Mouse (Mus musculus) heart, embryonic 15.5 days (tissue): ENCODE measurements around the gene Rec114. TPM values are rescaled to one million over a fixed set of nuclear protein-coding genes. Genes with fewer than 3 reads are reported as not detected.

Experiments used
- ATAC-seq: fragments of 200-750 bp; cut with Nextera tagmentation; replicated peaks from 2 replicates; pipeline ENCODE4 v1.8.0; 2017; ENCODE audit warnings: low read depth, moderate TSS enrichment; ENCODE audit not compliant: insufficient number of reproducible peaks, insufficient read depth, low FRiP score
- H3K27ac ChIP-seq: fragments of 300-500 bp; sonication (generic); 2 replicates; pipeline ENCODE4 v1.5.1; 2015; ENCODE audit warnings: mild to moderate bottlenecking, inconsistent platforms
- H3K27me3 ChIP-seq: fragments of 300-500 bp; sonication (generic); 2 replicates; pipeline ENCODE4 v1.6.1; 2015; ENCODE audit warnings: inconsistent platforms
- H3K36me3 ChIP-seq: fragments of 300-500 bp; sonication (generic); 2 replicates; pipeline ENCODE4 v1.6.1; 2015; ENCODE audit warnings: mild to moderate bottlenecking, inconsistent platforms
- H3K4me1 ChIP-seq: fragments of 300-500 bp; sonication (generic); replicated peaks from 2 replicates; pipeline ENCODE4 v1.6.1; 2015; ENCODE audit warnings: inconsistent platforms
- H3K4me2 ChIP-seq: fragments of 300-500 bp; sonication (generic); 2 replicates; pipeline ENCODE4 v1.6.1; 2015; ENCODE audit warnings: inconsistent platforms, mild to moderate bottlenecking, moderate library complexity
- H3K4me3 ChIP-seq: fragments of 300-500 bp; sonication (generic); 2 replicates; pipeline ENCODE4 v1.5.1; 2015; ENCODE audit warnings: mild to moderate bottlenecking, inconsistent platforms
- H3K9ac ChIP-seq: fragments of 300-500 bp; sonication (generic); 2 replicates; pipeline ENCODE4 v1.6.1; 2015; ENCODE audit warnings: mild to moderate bottlenecking, inconsistent platforms
- H3K9me3 ChIP-seq: fragments of 300-500 bp; sonication (generic); replicated peaks from 2 replicates; pipeline ENCODE4 v1.6.1; 2016; ENCODE audit warnings: inconsistent platforms
- WGBS: fragments of 180-500 bp; shearing (Covaris S2); methylation state at CpG from one replicate; pipeline ENCODE4 v1.1.7; 2015; ENCODE audit warnings: mixed read lengths; 5-methylcytosine and 5-hydroxymethylcytosine counted together
- polyA plus RNA-seq: library from polyadenylated mRNA; unstranded; fragments of >200 nt; fragmentation: Nextera tagmentation; extraction: Ambion mirVana; gene quantifications from 2 replicates; pipeline ENCODE4 v1.2.1, GENCODE M21; 2015

Rec114 gene
- polyA plus RNA-seq, 1 experiment from 2014 or later, result 11.9 TPM

DNA sequence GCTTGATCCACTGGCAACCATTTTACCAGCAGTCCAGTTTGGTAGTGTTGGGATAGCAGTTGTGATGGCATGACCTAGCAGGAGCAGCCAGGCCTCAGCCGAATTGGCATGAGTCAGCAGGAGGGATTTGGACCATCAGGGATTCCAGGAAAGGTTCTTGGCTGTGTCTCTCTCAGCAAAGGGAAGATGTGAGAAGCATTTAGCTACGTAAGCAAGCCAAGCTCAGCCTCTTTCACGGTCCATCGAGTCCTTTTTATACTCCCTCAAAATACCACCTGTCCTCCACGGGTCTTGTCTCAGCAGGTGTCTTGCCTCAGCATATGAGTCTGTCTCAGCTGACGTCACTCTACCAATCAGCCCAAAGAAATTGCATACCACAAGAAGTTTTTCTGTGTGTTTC, 60.4 kb downstream of the Rec114 start:
- 64% methylated on average over 6 of the region's 6 CpGs for WGBS
- H3K4me3 ChIP-seq, result no peak overlapping the region
- H3K4me1 ChIP-seq, result no peaks in the 10 kb centered on the region
- H3K27ac ChIP-seq, result no peak overlapping the region
- H3K27me3 ChIP-seq, result no peaks in the 10 kb centered on the region
- no peak overlapping the region for H3K9ac ChIP-seq
- no peak for ATAC-seq
- H3K4me2 ChIP-seq, result no peak overlapping the region
- no peaks in the 10 kb centered on the region for H3K9me3 ChIP-seq
- no peaks in the 10 kb centered on the region for H3K36me3 ChIP-seq

DNA sequence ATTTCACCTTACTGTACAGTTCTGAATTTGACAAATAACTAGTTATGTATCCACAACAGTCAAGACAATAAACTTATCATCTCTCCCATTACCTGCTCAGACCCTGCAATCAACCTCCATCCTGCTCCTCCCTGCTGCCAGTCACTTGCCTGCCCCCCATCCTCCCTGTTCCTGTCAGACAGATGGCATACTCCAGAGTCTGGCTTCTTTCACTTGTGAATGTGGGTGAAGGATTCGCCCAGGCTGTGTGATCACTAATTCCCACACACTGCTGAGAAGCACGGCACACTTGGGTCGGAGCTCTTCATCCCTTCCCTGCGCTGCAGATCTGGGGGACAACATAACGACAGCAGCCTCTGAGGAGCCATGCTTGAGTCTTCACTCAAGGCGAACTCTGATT, 61.7 kb downstream of the Rec114 start:
- no peak overlapping the region for H3K27ac ChIP-seq
- no peaks in the 10 kb centered on the region for H3K36me3 ChIP-seq
- no peaks in the 10 kb centered on the region for H3K9me3 ChIP-seq
- no peak overlapping the region for H3K4me2 ChIP-seq
- H3K4me1 ChIP-seq, result no peaks in the 10 kb centered on the region
- no peaks in the 10 kb centered on the region for H3K27me3 ChIP-seq
- no peak overlapping the region for H3K9ac ChIP-seq
- WGBS, result 60% methylated on average over 6 of the region's 6 CpGs
- no peak for ATAC-seq
- H3K4me3 ChIP-seq, result no peak overlapping the region

DNA sequence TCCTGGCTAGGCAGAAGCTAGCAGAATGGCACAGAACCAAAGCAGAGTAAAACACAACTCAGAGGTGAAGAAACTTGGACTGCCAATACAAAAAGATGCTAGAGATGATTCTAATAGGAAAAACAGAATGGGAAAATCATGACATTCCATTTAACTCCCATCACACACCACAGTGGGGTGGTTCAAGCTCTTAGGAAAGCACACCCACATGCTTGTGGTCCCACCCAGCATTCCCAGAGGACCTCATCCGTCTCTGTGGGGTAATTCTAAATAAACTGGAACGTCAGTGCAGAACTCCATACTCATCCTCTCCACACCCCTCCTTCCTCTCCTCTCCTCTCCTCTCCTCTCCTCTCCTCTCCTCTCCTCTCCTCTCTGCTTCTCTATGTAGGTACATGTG, 62.4 kb downstream of the Rec114 start:
- Histone ChIP-seq H3K36me3 (no peaks in the 10 kb centered on the region), H3K4me1 (no peaks in the 10 kb centered on the region), H3K4me3 (no peak overlapping the region), H3K4me2 (no peak overlapping the region), H3K9ac (no peak overlapping the region), H3K9me3 (no peaks in the 10 kb centered on the region), H3K27ac (no peak overlapping the region), H3K27me3 (no peaks in the 10 kb centered on the region)
- ATAC-seq, result no peak
- whole genome bisulfite sequencing, result 52% methylated on average over 2 of the region's 2 CpGs

DNA sequence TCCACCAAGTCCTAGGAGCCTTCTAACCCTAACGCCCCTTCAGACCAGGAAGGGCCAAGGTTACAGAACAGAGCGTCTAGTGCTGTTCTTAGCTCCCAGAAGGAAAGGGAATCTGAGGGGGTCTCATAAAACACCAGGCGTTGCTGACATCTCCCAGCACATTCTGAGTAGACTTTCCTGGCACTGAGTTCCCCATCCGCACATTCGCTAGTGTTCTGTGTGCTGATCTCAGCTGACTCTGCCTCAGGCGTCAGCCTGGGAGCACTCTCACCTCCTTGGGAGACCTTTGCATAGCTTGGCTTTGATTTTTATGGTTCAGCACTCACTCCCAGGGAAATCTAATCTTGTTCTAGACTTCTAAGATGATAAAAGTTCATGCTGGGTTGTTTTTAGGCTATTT, 68.4 kb downstream of the Rec114 start:
- no peaks in the 10 kb centered on the region for H3K27me3 ChIP-seq
- 38% methylated on average over 6 of the region's 6 CpGs for WGBS
- H3K4me3 ChIP-seq, result no peak overlapping the region
- peaks cover 11% of the 10 kb centered on the region for H3K4me1 ChIP-seq
- H3K9ac ChIP-seq, result no peak overlapping the region
- no peak overlapping the region for H3K4me2 ChIP-seq
- H3K27ac ChIP-seq, result no peak overlapping the region
- no peaks in the 10 kb centered on the region for H3K36me3 ChIP-seq
- no peaks in the 10 kb centered on the region for H3K9me3 ChIP-seq
- ATAC-seq, result no peak; the same call in 1 of the 2 replicates

DNA sequence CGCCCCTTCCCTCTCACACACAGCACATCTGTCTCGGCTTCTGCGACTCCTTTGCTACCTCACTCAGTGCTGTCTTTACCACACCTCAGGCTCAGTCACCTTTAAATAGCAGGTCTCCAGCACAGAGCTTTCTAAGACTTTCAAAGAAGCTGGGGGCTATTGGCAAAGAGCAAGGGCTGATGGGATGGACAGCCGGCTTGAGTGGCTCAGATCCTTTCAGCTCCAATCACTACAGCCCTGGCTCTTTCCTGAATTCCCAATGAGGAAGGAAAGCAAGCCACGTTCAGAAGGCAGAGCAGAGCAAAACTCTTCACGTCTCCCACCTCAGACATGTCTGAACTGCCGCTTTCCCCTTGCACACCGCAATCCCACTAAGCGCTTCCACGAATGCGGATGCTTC, 69.0 kb downstream of the Rec114 start:
- no peak overlapping the region for H3K9ac ChIP-seq
- ATAC-seq, result no peak
- no peak overlapping the region for H3K4me2 ChIP-seq
- 74% methylated on average over 11 of the region's 11 CpGs for WGBS
- no peak overlapping the region for H3K4me3 ChIP-seq
- no peaks in the 10 kb centered on the region for H3K9me3 ChIP-seq
- peaks cover 11% of the 10 kb centered on the region for H3K4me1 ChIP-seq
- no peaks in the 10 kb centered on the region for H3K27me3 ChIP-seq
- H3K27ac ChIP-seq, result no peak overlapping the region
- H3K36me3 ChIP-seq, result no peaks in the 10 kb centered on the region

DNA sequence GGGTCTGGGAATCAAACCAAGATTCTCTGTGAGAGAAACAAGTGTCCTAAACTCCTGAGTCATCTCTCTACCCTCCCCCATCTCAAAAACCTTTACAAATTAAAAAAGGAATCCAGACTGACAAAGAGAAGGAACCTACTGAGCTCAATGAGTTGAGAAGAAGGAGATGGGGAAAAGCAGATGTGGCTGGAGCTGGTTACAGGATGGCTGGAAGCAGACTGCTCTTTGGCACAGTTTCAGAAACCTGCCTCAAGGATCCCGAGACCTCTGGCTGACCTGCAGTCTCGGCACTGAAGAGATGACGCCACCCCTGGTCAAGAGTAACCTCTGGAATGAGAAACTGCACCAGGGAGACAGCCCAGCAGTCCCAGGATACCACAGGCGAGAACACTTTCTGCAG, 71.3 kb downstream of the Rec114 start:
- Histone ChIP-seq H3K4me3 (no peak overlapping the region), H3K4me2 (no peak overlapping the region), H3K9me3 (no peaks in the 10 kb centered on the region), H3K4me1 (peaks cover 23% of the 10 kb centered on the region), H3K36me3 (no peaks in the 10 kb centered on the region), H3K27ac (no peak overlapping the region), H3K27me3 (no peaks in the 10 kb centered on the region), H3K9ac (no peak overlapping the region)
- no peak for ATAC-seq
- 17% methylated on average over 4 of the region's 4 CpGs for WGBS

DNA sequence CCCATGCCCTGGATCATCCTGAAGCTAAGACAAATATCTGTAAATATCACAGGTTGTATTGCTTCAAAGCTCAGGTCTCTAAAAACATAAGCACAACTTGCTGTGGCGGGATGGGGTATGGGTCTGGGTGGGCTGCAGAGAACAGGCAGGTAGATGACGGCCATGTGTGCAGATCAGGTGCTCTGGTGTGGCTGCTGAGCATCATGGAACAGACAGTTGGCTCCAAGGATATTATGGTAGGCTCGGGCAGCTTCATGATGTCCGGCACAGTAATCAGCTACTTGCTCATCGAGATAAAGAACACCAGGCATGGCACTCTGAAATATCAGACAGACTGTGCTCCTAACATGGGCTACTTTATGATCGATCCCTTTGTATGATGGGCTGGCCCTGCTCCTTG, 73.9 kb downstream of the Rec114 start:
- no peak for ATAC-seq
- Histone ChIP-seq H3K36me3 (peaks cover 5% of the 10 kb centered on the region; the same call in 1 of the 2 replicates), H3K4me2 (no peak overlapping the region), H3K27me3 (no peaks in the 10 kb centered on the region), H3K4me3 (no peak overlapping the region), H3K27ac (no peak overlapping the region), H3K9ac (no peak overlapping the region), H3K4me1 (peaks cover 18% of the 10 kb centered on the region), H3K9me3 (no peaks in the 10 kb centered on the region)
- 80% methylated on average over 6 of the region's 6 CpGs for WGBS

DNA sequence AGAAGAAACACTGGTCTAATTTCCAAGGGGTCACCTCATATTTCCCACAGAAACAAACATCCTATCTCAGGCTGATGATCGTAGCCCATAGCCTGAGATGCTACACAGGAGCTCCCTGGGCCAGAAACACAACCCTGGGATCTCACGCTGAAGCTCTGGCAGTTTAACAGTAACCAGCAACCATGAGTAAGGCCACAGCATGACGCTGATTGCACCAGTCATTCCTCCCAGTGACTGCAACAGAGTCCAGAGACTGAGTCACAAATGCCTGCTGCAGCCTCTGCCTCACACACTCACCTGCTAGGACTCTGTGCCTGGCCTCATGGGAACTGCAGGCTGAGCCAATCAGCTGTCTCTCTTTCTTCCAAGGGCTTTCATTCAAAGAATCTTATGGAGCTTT, 74.7 kb downstream of the Rec114 start:
- no peak overlapping the region for H3K4me2 ChIP-seq
- ATAC-seq, result no peak
- peak overlapping the region; percentile 53; the same call in 1 of the 2 replicates for H3K27ac ChIP-seq
- peaks cover 18% of the 10 kb centered on the region for H3K4me1 ChIP-seq
- H3K9ac ChIP-seq, result no peak overlapping the region
- peaks cover 8% of the 10 kb centered on the region; the same call in 1 of the 2 replicates for H3K36me3 ChIP-seq
- no peaks in the 10 kb centered on the region for H3K9me3 ChIP-seq
- H3K27me3 ChIP-seq, result no peaks in the 10 kb centered on the region
- WGBS, result 51% methylated on average over 3 of the region's 3 CpGs
- no peak overlapping the region for H3K4me3 ChIP-seq

DNA sequence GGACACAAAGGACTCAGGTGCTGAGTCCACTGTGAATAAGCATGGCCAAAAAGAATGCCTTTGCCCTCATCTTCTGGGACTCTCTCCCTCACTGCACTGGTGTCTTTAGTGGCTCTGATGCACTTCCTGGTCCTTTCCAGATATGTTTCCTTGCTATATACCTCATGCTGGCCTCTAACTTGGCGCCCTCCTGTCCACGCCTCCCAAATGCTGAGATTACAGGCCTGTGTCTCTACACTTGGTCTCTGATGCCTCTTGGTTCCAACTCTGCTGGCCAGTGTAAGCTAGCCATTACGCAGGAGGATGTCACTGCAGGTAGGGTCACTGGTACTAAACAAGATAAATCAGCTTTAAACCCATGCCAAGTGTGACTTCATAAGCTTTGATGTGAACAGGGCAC, 75.6 kb downstream of the Rec114 start:
- H3K4me3 ChIP-seq, result no peak overlapping the region
- ATAC-seq, result no peak
- peak overlapping the region; percentile 53 for H3K27ac ChIP-seq
- no peak overlapping the region for H3K9ac ChIP-seq
- H3K9me3 ChIP-seq, result no peaks in the 10 kb centered on the region
- no peak overlapping the region for H3K4me2 ChIP-seq
- peaks cover 18% of the 10 kb centered on the region for H3K4me1 ChIP-seq
- 66% methylated on average over 3 of the region's 3 CpGs for WGBS
- no peaks in the 10 kb centered on the region for H3K27me3 ChIP-seq
- peaks cover 8% of the 10 kb centered on the region; the same call in 1 of the 2 replicates for H3K36me3 ChIP-seq

DNA sequence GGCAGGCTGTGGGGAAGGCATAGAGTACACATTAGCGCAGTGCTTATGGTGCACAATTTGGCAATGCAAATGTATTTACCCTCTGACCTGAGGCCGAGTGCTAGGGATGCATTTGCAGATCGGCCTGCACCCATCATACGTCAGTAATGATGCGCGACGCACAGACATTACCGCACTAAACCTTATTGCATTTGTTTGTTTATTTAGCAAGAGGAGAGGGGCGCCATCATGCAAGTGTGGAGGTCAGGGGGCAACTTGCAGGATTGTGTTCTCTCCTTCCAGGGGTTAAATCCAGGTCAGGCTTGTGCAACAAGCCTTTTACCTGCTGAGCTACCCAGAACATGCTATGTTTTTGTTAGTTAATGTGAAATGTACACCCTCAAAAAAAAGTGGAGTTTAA, 76.5 kb downstream of the Rec114 start:
- H3K4me1 ChIP-seq, result peaks cover 12% of the 10 kb centered on the region
- H3K36me3 ChIP-seq, result peaks cover 9% of the 10 kb centered on the region
- no peaks in the 10 kb centered on the region for H3K27me3 ChIP-seq
- 86% methylated on average over 9 of the region's 9 CpGs for WGBS
- H3K4me3 ChIP-seq, result no peak overlapping the region
- ATAC-seq, result no peak
- H3K9me3 ChIP-seq, result no peaks in the 10 kb centered on the region
- H3K9ac ChIP-seq, result no peak overlapping the region
- H3K27ac ChIP-seq, result no peak overlapping the region
- no peak overlapping the region for H3K4me2 ChIP-seq

DNA sequence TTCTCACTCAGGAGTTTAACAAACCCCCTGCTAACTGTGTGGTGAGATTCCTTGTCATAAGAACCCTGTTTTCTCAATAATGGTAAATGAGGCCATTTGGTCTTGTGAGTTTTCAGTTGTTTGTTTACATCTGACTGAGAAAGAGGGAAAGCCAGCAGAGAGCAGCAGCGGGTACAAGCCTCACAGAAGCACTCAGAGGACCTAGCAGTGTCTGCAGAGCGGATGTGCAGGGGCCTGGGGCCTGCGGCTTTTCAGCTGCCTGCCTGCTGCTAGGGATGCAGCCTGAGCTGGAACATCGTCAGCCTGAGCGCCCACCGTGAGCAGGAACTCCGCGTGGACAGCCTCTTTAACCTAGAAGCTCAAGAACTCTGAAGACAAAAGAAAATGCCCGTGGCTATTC, 77.6 kb downstream of the Rec114 start:
- Histone ChIP-seq H3K36me3 (peaks cover 15% of the 10 kb centered on the region), H3K27me3 (no peaks in the 10 kb centered on the region), H3K4me3 (no peak overlapping the region), H3K9ac (no peak overlapping the region), H3K4me2 (no peak overlapping the region), H3K4me1 (peaks cover 12% of the 10 kb centered on the region), H3K9me3 (no peaks in the 10 kb centered on the region), H3K27ac (no peak overlapping the region)
- WGBS, result 53% methylated on average over 9 of the region's 9 CpGs
- no peak for ATAC-seq

DNA sequence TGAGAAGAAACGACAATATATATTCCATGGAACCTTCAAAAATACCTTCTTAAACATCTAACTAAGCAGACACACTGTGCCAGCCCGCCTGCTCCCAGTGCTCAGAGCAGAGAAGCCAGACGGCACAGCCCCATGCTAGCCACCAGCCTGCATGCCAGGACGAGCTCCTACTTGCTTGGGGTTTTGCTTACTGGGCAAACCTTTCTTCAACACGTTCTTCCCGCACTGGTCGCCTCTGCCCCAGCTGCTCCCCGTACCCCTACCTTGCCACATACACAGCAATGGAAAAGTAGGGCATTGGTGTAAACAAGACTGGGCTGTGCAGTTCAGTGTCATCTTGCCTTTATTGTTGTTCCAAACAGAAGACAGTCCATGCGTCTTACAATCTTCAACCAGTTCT, 78.3 kb downstream of the Rec114 start:
- H3K4me2 ChIP-seq, result no peak overlapping the region
- H3K4me3 ChIP-seq, result no peak overlapping the region
- 78% methylated on average over 9 of the region's 9 CpGs for WGBS
- H3K9ac ChIP-seq, result no peak overlapping the region
- no peak for ATAC-seq
- no peaks in the 10 kb centered on the region for H3K27me3 ChIP-seq
- H3K27ac ChIP-seq, result no peak overlapping the region
- peaks cover 12% of the 10 kb centered on the region for H3K4me1 ChIP-seq
- no peaks in the 10 kb centered on the region for H3K9me3 ChIP-seq
- peaks cover 20% of the 10 kb centered on the region for H3K36me3 ChIP-seq
